Mouse (Mus musculus) adrenal gland, adult 2 months (tissue): ENCODE results near the gene Epyc. TPM values are rescaled to one million over a fixed set of nuclear protein-coding genes. Genes with fewer than 3 reads are reported as not detected.
"Not testable (repeated sequence)": the region's sequence is repeated elsewhere in the genome, so short reads cannot be mapped to it uniquely, and the experiment has no call there.

ENCODE experiments used
- DNase-seq: peaks from one replicate; pipeline ENCODE4 v3.0.0; 2021
- polyA plus RNA-seq: library from polyadenylated mRNA; depleted of rRNA; stranded (reverse); fragments of >200 nt; gene quantifications from 2 replicates; pipeline ENCODE4 v1.2.3, GENCODE M21; 2012; rRNA removed
- total RNA-seq, 2 experiments: library from RNA; stranded (reverse); gene quantifications; 2 replicates each; pipeline ENCODE4 v1.2.3; 2021

Gene Epyc
- total and polyA plus RNA-seq, 3 experiments: 0.49 to 0.55 TPM; not detected in 1

DNA sequence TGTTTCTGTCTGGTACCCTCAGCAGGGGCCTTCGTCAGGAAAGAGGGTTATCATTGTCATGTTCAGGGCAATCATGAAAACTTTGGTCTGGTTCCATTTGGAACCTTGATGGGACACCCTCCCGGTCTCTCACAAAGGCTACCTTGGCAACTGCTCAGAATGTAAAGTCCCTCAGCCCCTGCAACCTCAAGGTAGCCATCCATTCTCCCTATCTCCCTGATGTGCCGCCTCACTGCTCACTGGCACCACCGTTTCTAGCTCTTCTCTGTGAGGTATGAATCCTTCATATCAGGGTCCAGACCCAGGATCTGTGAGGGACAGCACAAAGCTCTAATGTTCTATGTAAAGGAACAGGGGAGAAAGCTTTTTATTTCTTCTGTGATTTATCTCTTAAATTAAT, 70.7 kb downstream of the Epyc start:
- no peak for DNase-seq

DNA sequence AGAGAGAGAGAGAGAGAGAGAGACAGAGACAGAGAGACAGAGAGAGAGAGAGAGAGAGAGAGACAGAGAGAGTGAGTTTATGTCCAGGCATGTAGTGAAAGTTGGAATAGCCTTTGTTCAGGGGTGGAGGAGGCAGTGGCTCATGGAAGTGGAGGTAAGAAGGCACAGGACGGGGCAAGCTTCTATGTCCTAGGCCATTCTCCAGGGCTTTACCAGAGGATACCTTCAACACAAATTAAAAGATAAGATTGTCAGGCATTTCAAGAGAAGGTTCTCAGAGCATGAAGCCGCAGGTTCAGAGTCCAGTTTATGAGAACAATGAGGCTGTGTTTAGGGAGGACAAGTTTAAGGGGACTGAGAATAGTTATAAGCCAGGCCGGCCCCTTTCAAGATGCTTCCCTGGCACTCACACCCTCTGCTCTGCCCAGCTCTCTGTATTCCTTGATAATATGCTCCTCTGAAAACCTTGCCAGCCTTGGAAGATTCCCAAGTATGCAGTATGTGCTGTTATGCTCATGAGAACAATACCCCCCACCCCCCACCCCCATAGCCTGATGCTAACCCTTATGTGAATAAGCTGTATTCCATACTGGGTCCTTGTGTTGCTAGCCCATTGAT, 71.5 kb downstream of the Epyc start:
- DNase-seq: no peak

DNA sequence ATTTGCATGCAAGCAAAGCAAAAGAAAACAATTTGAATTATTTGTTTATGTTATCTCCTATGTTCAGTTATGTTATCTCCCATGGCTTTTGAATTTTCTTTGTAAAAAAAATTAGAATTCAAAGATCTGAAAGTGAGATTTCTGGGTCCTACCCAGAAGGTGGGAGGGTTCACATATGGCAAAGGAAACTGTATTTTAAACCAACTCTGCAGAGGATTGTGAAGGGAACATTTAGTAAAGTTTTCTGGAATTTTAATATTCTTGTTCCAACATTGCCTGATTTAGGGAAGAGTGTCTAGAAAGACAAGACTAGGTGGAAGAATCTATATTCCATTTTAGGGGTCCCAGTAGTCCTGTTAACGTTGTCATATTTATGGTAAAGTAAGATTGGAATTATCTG, 73.4 kb downstream of the Epyc start:
- no peak for DNase-seq

DNA sequence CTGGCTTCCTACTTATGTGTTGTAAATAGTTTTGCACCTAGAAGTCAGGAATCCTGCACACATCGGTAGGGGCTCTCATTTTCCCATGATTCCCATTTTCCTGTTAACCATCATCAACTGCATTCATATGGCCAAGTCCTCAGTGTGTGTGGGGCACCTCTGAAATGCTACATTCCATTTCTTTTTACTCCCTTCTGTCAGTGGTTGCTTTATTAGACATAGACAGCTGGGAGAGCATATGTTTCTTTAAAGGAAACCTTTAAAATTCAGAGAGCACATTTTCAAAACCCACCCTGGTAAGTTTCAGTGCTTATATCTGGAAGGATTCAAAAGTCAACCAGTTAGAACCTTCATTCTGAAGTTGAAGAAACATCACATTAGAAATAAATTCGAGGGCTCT, 74.2 kb downstream of the Epyc start:
- no peak for DNase-seq

DNA sequence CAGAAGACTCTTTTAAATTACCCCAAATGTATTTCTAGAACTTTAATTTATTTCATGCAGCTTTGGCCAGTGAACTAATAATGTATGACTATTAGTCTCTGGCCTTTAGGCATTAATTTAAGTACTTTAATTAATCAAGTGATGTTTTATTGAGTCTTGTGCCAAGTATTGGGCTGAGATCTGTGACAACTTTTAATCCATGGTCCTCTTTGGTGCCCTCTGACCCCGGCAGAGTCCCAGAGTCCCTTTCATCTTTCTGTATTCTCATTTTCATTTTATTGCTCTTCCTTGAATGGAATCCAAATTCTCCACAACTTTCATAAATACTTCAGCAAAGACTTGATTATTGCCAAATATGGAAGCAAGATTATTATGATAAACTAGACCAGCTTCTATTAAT, 76.8 kb downstream of the Epyc start:
- DNase-seq: no peak

DNA sequence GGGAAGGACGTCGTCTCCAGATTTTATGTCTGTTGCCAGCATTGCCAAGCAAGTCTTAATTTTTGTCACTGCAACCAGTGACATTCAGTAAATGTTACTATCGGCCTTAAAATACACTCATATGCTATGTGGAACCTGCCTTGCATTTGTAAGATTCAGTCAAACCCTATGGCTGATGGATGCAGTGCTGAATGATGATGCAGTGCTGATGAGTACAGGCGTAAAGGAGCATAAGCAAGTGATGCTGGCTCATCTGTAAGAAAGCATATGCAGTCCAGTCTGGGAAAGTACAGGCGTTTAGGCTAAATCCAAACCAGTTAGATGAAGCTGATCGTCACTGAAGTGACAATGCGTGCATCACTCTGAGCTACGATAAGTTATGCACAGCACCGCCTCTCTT, 78.8 kb downstream of the Epyc start:
- no peak for DNase-seq

DNA sequence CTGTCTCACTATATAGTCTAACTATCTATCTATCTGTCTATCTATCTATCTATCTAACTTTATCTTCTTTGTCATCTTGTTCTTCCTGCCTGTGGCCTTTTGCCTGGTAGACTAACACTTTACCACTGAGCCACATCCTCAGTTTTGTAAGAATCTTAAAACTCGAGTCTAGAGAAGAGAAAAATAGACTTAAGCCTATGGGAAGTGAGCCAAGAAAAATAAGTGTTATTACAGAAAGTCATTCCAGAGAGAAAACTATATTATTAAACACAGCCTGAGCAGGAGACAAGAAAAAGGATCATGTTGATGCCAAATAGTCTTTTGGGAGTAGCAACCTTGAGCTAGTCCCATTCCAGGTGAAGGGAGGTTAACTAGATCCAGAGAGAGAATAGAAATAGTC, 82.1 kb downstream of the Epyc start:
- no peak for DNase-seq

DNA sequence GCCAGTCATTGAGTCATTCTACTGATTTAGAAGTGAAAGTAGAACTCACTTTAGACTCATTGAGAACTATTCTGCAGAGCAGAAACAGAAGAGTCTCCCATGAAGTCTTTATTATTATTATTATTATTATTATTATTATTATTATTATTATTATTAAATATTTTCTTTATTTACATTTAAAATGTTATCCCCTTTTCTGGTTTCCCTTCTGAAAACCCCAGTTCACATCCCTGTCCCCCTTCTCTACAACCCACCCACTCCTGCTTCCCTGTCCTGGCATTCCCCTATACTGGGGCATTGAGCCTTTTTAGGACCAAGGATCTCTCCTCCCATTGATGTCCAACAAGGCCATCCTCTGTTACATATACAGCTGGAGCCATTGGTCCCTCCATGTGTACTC, 82.8 kb downstream of the Epyc start, which contains the start of gene C030005K15Rik:
Gene C030005K15Rik (minus strand): TSS at position 101 of the 400 bp plus-strand sequence.
- not testable (repeated sequence) for DNase-seq

Other genes starting within 250 kb of the Epyc start
- 100 to 1,000 TPM; 209 to 328 TPM for gene Dcn, start 164.5 kb upstream of the Epyc start, total RNA-seq
- gene Dcn, start 164.5 kb upstream of the Epyc start, polyA plus RNA-seq: 29.7 and 31.3 TPM in 2 replicates
- gene Lum, start 78.9 kb upstream of the Epyc start, total RNA-seq: 10 to 100 TPM; 17.5 to 19.2 TPM
- gene Lum, start 78.9 kb upstream of the Epyc start, polyA plus RNA-seq: 2.1 and 2.8 TPM in 2 replicates
- gene Kera, start 37.2 kb upstream of the Epyc start, total RNA-seq: not detected
- not detected in 2 replicates for gene Kera, start 37.2 kb upstream of the Epyc start, polyA plus RNA-seq
- not detected for gene Ccer1, start 49.0 kb downstream of the Epyc start, total RNA-seq
- gene Ccer1, start 49.0 kb downstream of the Epyc start, polyA plus RNA-seq: not detected in 2 replicates
- not detected for gene C030005K15Rik, start 82.7 kb downstream of the Epyc start, total RNA-seq
- gene C030005K15Rik, start 82.7 kb downstream of the Epyc start, polyA plus RNA-seq: not detected in 2 replicates